Mouse (Mus musculus) heart, postnatal 10 days (tissue): Measurements from ENCODE around the gene Spg21. TPM values are rescaled to one million over a fixed set of nuclear protein-coding genes. Genes with fewer than 3 reads are reported as not detected.

Experiments
- DNase-seq, 2 experiments: peaks; one replicate each; pipeline ENCODE4 v3.0.0; 2021
- intact Hi-C: fragments of 180-260 bp; cut with DNase I; formaldehyde crosslinking; loops from one replicate; pipeline ENCODE4 v1.15.1; 2025
- total RNA-seq, 2 experiments: library from RNA; stranded (reverse); gene quantifications; 2 replicates each; pipeline ENCODE4 v1.2.3; 2021

The Spg21 gene
- total RNA-seq: 10 to 100 TPM; 23.6 to 25.4 TPM

DNA sequence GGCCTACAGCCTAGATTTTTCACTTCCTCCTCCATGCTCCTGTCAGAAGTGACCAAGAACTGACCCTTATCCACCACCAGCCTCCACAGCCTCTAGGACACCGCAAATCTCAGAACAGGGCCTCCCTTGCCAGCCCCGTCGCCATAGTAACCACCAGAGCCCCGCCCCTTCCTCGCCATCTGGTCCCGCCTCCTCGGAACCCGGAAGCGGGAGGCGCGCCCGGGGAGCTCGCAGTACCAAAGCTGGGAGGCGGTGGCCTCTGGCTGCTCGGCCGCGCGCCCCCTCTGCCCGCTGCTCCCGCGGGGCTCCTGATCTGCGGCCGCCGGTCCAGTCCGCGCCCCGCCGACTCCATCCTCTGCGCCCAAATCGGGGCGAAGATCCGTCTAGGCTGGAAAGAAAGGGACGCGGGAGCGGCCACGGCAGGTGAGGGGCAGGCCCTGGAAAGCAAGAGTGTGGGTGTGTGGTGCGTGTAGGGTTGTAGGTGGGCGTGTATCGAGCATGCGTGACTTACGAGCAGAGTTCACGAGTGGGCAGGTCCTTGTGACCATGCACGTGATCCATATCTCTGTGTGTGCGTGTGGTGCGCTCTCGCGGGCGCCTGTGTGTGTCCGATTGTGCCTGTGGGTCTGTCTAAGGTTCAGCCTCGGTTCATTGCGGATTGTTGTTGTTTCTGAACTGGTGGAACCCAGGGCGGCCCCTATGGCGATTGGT lies at the start of gene Spg21:
Spg21 (plus strand) TSS at position 216 of the 711 bp plus-strand sequence.
- intact Hi-C loops: loop anchor here (10.0 kb wide), 1 partner anchor 124 kb away; the partner anchor contains the start of genes Pif1 and Plekho2

DNA sequence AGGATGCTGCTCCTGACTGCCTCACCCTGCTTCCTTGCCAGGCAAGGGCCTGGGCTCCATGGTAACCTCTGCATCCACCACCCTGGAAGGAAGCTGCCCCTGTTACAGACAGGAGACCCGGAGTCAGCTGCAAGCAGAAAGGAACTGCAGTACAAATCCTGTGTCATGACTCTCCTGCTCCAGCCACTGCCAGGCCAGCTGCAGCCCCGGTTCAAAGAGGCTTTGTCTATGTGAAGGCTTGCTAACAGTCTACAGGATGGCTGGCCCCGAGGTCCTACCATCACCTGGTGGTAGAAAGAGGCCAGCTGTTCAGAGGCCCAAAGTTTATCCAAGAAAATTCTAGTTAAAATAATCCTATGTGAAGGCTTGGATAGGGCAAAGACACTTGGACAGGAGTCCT lies 49.4 kb upstream of the Spg21 start:
- intact Hi-C loops: no loop called here

More for the DNA sequence above, at the start of gene Spg21:
- peak; percentile 96 to 99 for DNase-seq

DNA sequence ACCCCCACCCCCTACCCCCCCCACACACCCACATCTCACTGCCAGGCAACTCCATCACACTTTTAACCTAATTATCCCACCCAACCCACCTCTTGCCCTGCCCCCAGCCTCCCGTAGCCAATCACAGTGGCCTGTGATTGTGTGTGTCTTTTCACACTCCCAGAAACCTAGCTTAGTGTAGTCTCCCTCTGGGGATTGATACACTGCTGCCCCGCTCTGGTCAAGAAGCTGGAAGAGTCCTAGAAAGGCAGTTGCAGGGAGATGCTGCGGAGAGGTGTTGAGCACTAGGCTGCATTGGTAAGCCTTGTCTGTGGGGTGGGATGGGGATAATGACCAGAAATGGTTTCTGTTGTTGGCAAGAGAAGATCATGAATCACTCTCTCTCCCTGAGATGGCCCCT lies 43.0 kb upstream of the Spg21 start:
- no peak for DNase-seq
- intact Hi-C loops: no loop called here

More for the DNA sequence above, 49.4 kb upstream of the Spg21 start:
- DNase-seq: no peak

DNA sequence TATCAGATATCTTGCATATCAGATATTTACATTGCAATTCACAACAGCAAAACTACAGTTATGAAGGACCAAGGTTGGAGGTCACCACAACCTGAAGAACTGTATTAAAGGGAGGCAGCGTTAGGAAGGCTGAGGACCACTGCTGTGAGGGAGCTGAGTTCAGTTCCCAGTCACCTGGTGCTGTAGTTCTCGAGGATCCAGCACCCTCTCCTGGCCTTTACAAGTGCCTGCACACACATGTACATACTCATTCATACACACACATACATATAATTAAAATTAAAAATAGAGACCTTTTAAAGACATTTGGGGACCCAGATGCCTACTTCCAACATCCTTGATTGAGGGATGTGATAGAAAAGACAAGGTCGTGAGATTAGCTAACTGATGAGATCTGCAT lies 41.1 kb upstream of the Spg21 start:
- intact Hi-C loops: no loop called here
- no peak for DNase-seq

DNA sequence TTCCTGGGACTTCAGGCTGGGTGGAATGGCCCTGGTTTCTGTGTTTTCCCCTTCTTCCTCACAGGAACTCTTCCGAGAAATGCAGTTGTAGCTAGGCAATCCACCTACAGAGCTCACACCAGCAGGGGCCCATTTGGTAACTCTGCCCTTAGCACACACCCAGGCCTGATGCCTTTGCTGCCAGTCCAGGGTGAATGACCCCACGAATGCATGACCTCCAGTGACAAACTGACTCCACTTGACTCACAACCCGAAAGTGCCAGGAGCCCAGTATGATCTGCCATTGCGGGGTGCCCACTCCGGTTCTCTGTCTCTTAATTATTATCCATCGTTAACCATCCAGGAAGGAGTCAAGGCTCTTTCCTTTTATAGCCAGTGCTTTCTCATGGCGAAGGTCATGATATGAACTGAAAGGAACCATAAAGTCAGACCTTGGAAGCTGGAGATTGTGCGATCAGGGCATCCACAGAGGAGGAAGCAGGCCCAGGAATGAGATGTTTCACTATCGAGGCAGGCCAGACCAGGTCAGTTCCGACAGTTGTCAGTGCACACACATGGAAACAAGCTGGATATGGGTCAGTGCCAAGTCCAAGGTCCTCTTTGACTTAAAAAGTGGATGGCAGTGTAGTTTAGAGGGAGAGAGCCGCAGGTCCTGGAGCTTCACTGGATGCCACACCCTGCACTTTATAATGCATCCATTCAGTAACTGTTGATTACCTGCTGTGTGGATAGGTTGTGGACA lies 37.8 kb upstream of the Spg21 start, which contains the start of gene Slc51b:
Slc51b (minus strand) TSS at position 196 of the 742 bp plus-strand sequence.
- no peak for DNase-seq
- intact Hi-C loops: no loop called here

DNA sequence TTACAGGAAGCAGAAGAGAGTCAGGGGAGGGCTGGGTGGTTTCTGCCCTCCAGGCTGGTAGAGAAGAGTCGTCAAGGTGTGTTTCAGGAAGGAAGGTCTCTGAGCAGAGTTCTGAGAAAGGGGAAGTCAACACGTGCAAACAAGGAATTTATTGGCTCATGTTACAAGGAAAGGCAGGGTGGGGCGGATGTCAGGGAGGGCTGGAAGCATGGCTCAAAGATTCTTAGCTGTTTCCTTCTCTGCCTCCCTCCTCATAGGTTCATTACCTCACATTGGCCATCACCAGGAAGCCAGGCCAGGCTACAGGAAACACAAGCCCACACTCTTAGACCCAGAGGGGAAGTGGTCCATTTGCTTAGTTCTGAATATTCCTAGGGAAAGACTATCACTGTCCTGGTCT lies 36.4 kb upstream of the Spg21 start:
- DNase-seq: no peak
- intact Hi-C loops: no loop called here

DNA sequence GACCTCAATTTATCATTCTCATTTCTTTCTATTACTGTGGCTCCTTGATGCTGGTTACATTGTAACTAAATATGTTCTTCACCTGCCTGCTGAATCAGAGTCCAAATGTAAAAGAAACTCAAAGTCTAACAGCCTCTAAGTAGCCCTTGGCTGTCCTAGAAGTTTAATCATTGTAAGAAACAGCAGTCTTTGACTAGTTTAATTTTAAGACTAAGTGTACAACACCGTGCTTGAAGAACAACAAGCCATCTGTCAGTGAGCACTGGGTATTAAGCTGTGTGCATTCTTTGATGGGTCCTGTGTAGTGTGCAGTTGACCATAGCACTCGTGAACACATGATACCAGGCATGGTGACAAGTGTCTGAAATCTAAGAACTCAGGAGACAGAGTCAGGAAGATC lies 33.2 kb upstream of the Spg21 start:
- no peak for DNase-seq
- intact Hi-C loops: no loop called here

DNA sequence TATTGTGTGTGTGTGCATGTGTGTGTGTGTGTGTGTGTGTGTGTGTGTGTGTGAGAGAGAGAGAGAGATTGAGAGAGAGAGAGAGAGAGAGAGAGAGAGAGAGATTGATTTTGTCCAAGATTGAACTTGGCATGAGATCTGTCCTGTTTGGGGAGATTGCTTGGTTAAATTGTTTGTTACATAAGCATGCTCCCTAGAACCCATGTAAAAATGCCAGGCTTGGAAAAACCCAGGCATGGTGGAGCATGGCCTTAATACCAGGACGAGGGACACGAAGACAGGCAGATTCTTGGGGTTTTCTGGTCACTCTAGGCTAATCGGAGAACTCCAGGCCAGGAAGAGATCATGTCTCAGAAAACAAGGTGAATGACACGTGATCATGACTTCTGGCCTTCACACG lies 32.7 kb upstream of the Spg21 start:
- DNase-seq: no peak
- intact Hi-C loops: no loop called here

DNA sequence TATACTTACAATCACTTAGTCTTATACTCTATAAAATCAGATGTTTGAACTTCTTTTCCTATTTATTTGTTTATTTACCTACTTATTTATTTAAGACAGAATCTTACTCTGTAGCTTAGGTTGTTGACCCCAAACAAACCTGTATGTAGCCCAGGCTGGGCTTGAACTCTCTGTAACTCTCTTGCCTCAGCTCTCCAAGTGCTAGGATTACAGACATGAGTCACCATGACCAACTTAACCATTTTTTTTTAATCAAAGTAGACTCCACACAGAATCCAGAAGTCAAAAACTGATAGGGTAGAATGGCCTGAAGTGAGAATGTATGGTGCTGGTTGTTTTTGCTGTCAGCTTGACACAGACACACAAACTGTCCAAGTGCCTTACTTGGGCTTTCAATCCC lies 30.3 kb upstream of the Spg21 start:
- DNase-seq: no peak

DNA sequence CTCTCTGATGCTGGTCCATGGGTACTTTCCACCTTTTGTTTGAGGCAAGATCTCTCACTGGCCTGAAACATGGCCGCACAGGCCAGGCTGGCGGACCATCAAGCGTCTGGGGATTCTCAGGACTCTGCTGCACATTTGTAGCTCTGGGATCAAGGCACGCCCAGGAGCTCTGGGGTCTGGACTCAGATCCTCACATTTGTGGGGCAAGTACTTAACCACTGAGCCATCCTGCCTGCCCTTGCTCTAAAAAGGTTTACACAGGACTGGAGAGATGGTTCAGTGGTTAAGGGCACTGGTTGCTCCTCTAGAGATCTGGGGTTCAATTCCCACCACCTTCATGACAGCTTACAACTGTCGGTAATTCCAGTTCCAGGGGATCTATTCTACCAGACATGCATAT lies 29.8 kb upstream of the Spg21 start:
- intact Hi-C loops: loop anchor here (5.0 kb wide), 2 partner anchors 151 to 204 kb away; partner anchors contain the start of gene Plekho2

More for the DNA sequence above, 30.3 kb upstream of the Spg21 start:
- intact Hi-C loops: loop anchor here (5.0 kb wide), 2 partner anchors 152 to 203 kb away; partner anchors contain the start of gene Plekho2

DNA sequence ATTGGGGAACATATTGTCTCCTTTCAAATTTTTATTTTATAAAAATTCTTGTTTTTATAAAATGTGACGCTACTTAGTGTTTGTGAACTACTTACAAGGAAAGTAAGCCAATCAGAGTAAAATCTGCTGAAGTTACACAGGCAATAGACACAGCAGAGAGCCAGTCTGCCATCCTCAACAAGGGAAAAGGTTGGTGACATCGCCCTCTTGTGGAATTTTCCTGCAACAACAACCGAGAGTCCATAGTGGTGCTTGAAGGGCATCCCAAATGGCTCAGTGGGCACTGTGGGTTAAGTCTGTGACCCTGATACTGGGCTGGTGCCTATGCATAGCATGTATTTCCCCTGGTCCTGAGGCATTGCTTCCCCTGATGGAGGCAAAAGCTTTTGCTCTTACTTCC lies 28.5 kb upstream of the Spg21 start:
- DNase-seq: peak; percentile 90 to 94
- intact Hi-C loops: loop anchor here (1.0 to 5.0 kb wide), 4 partner anchors 39 to 205 kb away; partner anchors contain the start of gene Plekho2

More for the DNA sequence above, 29.8 kb upstream of the Spg21 start:
- no peak for DNase-seq

DNA sequence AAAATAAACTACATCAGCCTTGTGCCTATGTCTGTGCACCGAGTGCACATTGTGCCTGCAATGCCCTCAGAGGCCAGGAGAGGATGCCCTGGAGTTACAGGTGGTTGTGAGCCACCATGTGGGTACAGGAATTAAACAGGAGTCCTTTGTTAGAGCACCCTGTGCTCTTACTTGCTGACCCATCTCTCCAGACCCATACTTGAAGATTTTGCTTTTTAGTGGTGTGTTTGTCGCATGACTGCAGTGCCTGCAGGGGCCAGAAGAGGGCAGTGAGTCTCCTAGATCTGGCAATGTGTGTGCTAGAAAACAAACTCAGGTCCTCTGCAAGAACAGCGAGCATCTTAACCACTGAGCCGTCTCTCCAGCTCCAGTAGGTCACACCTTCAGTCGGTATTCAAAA lies 26.6 kb upstream of the Spg21 start:
- intact Hi-C loops: loop anchor here (5.0 kb wide), 2 partner anchors 148 to 207 kb away; partner anchors contain the start of gene Plekho2
- peak; percentile 30 to 63 for DNase-seq

DNA sequence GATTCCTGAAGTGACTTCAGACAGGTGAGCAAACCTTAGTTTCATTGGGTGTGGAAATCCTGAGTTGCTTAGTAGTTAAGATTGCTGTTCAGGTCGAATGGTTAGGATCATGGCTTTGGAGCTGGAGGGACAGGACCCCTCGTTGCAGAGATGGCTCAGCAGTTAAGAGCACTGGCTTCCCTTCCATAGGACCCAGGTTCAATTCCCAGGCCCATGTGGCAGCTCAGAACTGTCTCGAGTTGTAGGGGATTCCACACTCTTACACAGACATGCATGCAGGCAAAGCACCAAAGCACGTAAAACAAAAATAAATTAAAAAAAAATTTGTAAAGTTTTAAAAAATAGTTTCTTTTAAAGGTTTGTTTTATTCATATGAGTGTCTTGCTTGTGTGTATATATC lies 25.5 kb upstream of the Spg21 start:
- no peak for DNase-seq
- intact Hi-C loops: no loop called here

DNA sequence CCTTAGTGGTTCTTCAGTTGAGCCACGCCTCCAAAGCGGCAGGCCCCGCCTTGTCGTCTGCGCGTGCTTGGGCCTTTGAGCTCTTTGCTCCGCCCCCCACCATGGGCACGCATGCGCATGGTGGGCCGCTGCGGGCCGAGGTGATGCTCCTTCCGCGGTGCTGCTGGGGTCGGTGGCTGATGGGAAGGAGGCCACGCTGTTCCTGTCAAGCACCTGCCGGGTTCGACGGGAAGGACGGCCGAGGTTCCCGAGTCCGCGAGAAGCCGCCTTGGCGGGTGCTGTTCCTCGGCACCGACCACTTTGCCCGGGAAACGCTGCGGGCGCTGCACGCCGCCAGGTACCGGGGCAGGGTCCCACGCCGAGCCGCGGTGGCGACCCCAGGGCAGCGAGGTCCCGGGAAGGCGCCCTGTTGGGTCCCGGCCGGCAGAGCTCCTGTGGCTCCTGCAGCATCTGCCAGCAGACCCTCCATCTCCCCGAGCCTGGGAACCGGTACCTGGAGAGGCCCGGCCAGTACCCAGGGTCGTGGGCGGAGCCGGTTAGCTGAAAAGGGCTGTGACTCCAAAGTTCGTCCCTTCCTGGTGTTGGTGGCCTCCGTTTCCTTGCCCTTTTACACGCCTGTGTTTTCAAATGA lies 25.0 kb upstream of the Spg21 start, which contains the start of gene Mtfmt:
Mtfmt (plus strand) TSS at position 112 of the 631 bp plus-strand sequence.
- intact Hi-C loops: no loop called here
- DNase-seq: peak; percentile 94 to 97

DNA sequence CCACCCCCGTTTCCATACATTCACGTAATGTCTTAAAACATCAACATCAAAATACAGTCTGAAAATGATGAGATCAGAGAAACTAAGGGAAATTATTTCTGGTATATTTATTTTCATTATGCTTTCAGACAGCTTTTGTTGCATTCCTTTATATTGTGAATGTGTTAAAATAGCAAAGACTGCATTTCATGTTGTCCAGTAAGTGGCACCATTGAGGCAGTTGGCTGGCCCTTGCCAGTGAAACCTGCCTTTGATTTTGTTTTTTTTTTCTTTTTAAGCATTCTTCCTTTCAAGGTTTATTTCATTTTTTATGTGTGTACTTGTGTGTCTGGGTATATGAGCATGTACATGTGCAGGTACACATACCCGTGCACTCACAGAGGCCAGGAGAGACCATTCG lies 16.1 kb upstream of the Spg21 start:
- DNase-seq: no peak
- intact Hi-C loops: no loop called here

DNA sequence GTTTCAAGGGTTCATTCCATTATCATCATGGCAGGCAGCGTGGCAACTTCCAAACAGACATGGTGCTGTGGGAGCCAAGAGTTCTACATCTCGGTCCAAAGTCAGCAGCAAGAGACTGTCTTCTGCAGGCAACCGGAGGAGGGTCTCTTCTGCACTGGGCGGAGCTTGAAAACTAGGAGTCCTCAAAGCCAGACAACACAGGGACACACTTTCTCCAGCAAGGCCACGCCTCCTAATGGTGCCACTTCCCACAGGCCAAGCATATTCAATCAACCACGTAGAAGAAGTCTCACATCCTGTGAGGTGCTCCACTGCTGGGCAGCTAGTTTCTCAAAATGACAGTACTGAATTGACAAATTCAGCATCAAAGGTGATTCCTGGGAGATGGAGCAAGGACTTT lies 12.8 kb upstream of the Spg21 start:
- intact Hi-C loops: no loop called here
- no peak for DNase-seq

DNA sequence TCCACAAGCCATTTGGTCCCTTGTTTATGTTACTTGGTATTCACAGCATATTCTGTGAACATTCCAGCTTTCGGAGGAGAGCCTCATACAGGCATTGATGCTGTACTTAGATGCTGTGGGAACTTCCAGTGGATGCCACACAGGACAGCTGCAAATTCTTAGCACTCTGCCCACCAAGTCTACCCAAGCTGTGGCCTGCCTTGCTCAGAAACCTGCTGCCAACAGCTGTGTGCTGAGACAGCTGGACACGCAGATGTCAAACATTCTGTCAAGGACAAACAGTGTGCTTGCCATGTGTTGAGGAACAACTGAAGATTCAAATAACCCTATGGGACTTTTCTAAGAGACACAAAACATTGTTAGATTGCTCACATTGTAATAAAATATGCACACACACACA lies 1.8 kb upstream of the Spg21 start:
- no peak for DNase-seq
- intact Hi-C loops: no loop called here

DNA sequence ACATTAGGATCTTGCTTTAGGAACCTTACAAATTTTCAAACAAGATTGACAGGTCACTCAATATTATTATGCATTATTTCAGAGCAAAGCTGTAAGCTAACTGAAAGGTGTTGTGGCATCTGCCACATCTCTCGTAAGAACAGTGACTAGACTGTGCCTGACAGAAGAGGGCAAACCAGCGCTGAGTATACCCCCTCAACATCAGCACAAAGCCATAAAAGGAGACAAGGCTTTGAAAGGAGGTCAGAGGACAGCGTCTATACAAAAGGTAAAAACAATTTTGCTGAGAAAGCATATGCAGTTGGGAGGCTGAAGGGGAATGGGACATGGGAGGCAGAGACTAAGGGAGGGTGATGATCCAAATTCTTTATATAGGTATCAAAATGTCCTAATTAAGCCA lies 549 bp upstream of the Spg21 start:
- DNase-seq: no peak
- intact Hi-C loops: loop anchor here (10.0 kb wide), 1 partner anchor 125 kb away; the partner anchor contains the start of genes Pif1 and Plekho2

DNA sequence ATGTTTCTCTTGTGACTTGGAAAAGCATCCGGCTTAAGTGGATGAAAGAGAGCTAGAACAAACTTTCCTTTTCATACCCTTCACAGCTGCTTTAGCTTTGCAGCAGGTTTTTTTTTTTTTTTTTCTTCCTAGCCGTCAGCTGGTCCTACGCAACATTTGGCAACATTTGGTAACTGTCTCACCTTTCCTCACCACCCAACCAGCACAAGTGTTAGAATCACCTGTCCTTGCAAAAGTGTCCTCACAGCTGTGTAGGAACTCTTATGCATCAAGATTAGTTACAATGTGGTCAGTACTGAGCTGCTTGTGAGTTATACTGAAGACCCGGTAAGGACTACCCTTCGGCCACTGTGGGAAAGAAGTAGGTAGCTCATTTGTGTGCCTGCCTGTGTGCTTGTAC lies 1.8 kb downstream of the Spg21 start:
- DNase-seq: no peak
- intact Hi-C loops: loop anchor here (10.0 kb wide), 1 partner anchor 122 kb away; the partner anchor contains the start of genes Pif1 and Plekho2

DNA sequence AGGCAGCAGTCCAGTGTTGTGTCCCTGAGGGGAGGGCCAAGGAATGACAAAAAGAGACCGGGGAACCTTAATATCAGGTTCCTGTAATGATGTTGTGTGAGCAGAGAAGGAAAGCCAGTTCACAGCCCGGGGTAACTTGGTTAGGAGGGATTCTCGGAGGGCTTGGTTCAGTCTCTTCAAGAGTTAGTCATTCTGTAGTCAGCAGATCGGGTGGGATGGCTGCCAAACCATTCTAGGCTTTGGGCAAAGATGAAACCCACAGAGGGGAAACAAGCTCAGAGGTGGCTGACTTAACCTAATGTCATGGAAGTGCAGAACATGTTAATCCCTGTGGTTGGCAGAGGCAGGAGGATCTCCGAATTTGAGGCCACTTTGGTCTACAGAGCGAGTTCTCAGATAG lies 3.4 kb downstream of the Spg21 start:
- intact Hi-C loops: loop anchor here (10.0 kb wide), 1 partner anchor 121 kb away; the partner anchor contains the start of genes Pif1 and Plekho2
- peak; percentile 19 to 23 for DNase-seq

DNA sequence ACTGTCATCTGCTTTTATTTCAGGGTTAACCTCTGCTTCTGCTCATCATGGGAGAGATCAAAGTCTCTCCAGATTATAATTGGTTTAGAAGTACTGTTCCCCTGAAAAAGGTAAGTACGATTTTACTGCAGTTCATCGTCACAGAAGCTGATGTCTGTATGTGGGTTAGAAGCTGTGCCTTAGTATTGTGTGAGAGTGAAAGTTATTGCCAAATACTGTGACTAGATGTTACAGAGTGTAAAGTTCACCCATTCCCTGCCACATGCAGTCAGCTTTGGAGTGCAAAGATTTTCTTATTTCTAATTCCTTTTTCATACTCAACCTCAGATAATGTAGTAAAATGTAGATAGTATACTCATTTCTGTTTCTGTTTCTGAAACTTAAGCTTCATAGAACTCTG lies 4.5 kb downstream of the Spg21 start:
- intact Hi-C loops: loop anchor here (10.0 kb wide), 1 partner anchor 120 kb away; the partner anchor contains the start of genes Pif1 and Plekho2

More for the DNA sequence above, 4.5 kb downstream of the Spg21 start:
- no peak for DNase-seq
